Mouse (Mus musculus): ENCODE results near the gene Gramd1b.

Gene Gramd1b

DNA sequence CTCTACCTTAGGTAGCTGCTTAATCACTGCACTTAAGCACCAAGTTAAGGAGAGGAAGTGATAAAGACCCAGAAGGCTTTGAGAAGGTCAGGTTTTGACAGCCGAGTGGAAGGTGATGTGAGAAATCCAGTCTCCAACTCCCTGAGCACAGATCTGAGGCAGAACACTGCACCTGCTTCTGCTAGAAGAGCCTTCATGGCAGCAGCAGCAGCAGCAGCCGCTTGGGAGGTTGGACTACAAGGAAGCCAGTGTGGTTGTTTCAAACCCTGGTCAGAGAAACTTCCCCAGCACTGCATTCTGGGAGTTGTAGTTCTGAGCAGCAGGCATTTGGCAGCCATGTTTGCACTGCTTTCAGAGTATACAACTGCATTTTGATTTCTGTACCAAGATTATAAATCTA is 134.1 kb downstream of the Gramd1b start:
- DNase-seq: peak in 1 of 2 experiments; percentile 59

DNA sequence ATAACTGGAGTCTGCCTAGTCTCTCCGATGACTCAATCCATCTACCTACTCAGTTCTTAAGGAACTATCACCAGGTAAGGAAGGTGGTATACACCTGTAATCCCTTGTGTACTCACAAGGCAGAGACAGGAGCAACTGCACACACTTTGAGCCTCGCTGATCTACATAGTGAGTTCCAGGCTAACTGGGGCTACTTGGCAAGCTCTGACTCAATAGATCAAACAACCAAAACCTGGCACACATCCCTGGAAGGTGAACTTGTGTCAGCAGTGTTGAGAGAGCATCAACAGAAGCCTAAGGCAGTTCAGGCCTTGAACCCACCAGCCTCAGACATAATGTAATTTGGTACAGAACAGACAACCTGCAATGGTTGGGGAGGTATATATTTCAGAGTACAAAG is 135.0 kb downstream of the Gramd1b start:
- no peak for DNase-seq

DNA sequence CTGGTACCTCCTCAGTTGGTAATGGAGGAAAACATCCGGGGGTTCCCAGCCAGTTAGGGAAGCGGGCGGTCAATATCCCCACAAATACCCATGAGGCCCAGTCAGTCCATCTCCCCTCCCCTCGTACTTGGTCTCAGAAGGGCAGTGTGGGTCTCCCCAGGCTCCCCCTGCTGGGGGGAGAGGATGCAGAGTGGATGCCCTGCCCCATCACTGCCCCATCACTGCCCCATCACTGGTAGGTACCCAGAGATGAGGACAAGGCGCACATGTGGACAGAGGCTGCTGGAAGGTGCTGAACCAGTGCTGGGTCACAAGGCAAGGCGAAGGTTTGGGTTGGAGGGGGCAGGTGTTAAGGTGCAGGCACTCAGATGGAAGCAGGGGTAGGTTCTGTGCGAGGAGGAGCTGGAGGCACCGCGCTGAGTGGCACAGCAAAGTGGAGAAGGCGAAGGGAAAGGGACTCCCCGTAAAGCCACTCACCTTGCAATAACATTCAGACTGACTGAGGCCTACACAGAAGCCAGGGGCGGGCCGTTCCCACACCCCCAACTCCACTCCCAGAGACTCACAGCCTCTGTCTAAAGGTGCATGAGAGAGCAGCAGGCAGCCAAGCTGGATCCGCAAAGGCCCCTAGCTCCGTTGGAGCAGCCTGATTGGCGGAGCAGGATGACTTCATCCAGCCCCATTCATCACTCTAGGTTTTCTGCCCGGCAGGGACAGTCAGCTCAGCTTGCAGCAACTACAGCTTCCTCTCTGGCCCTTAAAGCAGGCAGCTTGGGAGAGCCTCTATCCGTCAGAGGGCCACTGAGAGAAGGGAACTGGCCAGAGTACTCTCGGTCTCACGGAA is 139.1 kb downstream of the Gramd1b start:
- DNase-seq: no peak

DNA sequence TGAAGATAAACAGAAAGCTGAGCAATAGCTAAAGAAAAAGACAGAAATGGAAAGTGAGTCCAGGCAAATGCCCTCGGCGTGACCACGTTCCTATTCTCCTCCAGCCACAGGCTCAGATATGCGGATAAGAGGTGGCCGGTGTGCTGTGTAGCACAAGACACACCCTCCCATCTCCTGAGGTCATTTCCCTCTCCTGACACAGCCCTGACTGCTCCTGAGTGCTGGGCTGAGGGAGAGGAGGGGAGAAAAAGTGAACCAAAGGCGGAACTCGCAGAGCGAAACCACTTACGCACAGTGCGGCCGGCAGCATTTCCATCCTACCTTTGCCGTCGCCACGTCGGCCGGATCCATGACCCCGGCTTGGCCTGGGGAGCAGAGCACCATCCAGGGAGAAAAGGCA is 139.8 kb downstream of the Gramd1b start:
- DNase-seq: no peak

DNA sequence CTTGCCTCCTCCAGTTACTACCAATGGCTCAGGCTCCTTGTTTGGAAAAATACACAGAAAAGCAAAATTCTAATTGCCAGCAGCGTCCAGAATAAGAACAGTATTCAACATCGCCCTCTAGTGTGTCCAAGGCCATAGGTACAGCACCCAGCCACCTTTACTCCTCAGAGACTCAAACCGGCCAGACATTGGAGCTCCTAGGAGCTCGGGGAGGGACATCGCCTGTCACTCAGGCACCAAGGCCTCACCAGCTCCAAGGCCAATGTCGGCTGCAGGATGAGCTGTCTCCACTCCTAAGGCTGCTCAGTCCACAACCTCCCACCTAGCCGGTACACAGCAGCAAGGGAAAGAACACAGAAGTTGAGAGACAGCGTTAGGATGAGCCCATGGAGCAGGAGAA is 140.3 kb downstream of the Gramd1b start:
- DNase-seq: peak in 1 of 2 experiments; percentile 44

DNA sequence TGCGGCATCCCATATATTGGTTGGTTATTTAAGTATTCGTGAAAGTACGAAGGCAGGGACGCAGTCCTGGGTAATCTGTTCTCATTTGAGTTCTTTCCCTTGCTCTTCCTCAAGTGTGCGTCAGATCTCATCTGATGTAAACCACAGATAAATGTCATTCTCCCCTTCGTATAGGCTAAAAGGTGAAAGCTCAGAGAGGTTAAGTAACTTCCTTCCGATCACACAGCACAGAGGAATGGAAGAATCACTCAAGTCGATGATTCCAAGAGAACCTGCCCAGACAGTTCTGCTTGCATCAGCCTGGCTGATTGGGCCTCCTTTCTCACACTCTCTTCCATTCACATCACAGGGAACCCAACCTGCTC is 140.8 kb downstream of the Gramd1b start:
- DNase-seq: no peak

DNA sequence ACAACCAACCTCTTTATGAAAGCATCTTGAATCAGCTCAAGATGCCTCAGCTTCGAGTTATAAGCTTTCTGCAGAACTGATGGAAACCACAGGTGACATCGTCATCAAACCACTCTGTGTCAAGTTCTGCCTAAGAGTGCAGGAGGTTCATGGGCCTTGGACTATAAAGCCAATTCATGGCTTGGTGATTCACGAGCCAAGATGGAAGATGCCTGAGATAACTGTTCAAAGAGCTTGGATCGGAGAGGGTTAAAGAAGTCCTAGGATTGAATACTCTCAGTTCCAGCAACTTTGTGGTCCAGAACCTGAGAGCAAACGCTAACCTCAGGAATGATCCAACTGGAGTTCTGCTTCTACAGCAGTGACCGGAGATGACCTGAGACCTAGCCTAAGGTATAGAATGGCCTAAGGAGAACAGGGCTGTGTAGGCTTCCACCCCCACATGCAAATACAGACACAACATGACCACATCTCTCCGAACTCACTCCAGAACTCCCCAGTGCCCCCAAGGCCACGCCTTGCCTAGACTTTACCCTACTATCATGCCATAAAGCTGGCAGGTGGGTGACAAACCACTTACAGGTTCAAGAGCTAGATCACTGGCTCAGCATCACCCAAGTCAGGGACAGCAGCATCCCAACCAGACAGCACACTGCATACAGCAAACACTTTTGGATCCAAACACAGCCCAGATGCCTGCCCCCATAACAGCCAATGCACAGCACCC is 141.4 kb downstream of the Gramd1b start:
- DNase-seq: no peak

DNA sequence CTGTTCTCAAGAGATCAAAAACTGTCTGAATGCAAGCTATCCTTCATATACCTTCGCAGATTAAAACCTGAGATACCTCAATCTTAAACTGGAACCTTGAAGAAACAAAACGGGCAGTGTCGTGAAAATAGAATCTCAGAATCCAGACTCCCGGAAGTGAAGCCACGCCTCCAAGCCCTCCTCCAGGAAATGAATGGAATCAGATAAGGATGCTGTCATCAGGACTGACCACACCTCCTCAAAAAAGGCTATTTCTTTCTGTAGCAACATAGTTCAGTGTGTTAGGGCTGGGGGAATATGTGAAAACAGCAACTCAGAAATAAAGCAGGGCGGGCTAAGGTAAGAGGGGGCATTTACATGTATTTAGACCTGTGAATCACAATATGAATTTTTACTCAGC is 142.0 kb downstream of the Gramd1b start:
- no peak for DNase-seq

DNA sequence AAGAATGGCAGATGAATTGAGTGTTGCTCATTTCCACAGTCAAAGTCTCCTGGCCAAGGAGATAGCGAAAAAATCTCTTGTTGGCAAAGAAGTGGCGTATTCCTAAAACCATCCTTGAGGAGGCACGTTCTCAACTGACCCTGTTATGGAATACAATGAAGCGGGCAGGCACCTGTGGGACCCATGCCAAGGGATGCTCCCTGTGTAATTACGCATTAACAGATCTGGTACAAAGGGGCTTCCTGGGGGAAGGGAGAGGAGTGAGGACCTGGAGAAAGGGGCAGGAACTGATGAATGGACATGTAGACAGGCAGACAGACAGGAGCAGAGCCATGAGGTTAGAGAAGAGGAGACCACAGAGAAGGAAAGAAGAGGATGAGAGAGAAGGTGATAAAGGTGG is 146.4 kb downstream of the Gramd1b start:
- no peak for DNase-seq

DNA sequence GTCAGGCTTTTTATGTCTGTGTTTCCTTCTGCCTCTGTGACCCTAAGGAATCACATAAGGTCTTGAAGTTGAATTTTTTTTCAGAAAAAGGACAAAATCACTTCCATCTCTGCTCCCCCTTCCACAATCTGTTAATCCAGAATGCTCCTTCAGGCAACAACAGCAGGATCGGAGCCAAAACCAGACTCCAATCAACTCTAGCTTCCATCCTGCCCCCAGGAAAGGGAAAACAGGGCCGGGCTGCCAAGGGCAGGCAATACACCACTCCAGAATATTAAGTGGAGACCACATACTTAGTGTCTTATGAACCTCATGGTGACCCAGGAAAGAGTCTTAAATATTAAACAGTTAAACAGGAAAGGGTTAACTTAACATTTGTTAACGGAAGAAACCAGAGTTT is 148.7 kb downstream of the Gramd1b start:
- DNase-seq: no peak

DNA sequence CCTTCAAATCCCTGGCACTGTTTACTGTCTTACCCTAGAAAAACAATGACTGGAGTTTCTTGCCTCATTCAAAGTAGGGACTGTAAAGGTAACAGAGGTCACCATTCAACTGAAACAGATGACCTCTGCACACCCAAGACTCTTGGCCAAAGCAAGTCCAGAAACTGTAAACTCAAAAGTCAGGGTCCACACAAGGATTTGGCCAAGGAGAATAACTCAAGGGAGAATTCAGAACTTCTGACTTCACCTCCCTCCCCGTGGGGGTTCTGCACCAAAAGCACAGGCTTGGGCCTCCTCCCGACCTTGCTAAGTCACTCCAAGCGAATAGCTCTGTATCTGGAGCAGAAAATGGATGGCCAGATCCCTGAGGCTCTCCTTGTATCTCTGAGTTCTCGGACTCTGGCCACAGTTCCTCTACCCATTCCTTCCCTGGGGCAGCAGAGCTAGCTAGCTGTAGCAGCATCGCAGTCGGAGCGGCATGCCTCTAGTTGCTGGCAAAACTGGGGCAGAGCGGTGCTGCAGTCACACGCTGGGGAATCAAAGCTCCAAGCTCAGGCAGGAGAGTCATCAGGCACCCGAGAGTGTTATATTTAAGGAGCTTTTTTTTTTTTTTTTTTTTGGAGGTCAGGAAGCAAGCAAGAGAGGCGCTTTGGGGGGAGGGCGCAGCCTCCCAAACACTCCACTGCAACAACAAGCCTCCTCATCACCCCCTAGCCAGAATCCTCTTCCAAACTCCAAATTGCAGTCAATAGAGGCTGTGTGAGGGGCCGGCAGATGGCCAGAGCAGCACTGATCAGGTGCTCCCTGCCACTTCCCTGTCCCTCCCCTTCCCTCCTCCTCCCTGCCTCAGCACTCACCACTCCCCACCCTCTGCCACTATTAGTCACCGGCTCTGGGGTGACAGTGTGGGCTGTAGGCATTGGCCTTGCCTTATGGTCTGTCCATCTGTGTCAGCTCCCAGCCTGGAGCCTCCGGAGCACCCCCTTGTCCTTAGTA is 149.5 kb downstream of the Gramd1b start:
- DNase-seq: peak in 1 of 2 experiments; percentile 33

DNA sequence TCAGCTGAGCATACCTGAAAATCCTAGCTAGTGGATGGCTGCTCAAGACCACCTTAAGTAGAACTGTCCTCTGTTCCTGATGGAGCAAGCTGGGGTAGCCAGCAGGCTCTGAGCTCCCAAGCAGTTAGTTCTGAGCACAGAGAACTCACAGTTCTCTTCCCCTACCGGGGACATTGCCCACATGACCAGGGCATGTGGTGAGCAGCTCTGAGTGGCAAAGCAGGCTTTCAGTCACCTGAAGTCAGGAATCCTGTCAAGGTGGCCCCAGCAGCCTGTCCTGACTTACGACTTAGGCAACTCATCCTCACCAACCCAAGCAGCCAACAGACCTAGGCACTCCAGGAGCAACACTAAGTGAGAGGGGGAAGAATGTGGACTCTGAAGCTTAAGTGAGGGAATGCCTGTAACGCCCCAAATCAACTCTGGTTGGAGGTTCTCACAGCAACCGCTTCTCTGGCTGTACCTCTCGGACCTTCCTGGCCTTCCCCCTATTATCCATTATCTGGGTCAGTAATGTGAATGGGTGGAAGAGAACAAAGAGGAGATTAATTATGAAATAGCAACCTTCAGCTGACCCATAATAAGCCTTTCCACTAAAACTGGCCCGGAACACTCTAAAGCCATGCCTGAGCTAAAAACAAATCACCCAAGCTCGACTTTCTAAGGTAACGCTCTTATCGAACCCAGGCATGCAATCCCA is 154.3 kb downstream of the Gramd1b start:
- no peak for DNase-seq

DNA sequence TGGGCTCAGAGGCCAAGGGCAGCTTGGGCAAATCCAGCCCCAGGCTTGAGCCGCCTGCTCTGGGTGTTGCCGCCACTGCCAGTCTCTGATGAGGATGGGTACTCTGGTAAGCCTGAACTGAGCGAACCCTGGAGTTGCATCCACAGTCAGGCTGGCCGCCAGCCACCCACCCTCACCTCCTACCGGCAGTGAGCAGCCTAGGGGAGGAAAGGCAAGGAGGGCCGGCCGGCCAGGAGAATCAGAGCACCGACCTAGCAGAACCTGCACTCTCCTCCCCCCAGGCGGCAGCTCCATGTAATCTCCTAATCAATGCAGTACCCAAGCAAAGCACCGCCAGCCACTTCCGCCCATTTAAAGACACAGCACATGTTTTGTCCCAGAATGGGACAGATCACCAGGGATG is 155.0 kb downstream of the Gramd1b start:
- peak; percentile 46 to 63 for DNase-seq

DNA sequence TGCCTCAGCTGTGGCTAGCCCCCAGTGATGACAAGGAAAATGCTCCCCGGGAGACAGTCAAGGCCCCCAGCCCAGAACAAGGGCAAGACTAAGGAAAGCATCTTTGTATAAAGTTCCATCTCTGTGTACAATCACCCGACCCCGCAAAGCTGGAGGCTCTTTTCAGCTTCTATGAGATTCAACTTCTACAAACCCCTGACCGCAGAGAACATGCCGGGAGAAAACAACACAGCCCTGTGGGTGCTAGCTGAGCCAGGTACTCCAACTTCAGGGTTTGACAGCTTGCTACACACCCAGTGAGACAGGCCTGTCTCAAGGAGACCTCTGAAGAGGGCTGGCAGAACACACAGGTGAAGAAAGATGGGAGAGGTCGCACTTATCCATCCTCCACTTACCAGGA is 155.7 kb downstream of the Gramd1b start:
- no peak for DNase-seq

DNA sequence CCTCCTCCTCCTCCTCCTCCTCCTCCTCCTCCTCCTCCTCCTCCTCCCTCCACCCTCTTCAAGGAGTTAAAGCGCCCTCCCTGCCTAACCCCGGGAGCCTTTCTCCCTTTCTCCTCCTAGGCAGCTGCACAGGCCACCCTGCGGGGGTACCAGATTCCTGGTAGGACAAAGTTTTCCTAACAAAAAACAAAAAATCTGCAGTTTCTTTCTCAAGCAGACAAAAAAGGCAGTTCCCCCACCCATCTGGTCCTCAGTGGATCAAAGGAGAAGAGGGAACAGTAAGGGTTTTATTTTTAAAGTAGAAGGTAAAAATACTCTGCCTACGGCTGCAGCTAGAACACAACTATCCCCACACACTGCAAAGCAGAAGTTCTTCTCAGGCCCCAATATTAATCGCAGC is 156.2 kb downstream of the Gramd1b start:
- DNase-seq: no peak

DNA sequence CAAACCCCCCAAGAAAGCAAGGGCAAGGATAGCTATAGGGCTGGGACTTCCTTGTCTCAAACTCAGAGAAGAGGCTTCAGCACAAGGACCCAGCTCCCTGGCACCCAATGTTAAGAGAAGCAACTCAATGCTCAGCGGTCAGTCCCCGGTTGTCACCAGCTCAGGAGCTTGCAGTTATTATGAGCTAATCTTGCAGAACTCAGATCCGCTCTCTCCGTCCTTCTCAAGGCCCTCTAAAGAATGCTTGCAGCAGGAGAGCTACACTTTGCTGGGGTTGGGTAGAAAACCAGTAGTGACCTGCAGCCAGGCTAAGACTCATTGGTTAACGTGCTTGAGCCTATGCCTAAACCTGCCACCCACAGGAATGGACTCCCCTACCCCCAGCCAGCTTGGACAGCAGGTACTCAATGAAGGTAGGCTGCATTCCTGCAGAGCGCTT is 156.6 kb downstream of the Gramd1b start:
- DNase-seq: no peak

DNA sequence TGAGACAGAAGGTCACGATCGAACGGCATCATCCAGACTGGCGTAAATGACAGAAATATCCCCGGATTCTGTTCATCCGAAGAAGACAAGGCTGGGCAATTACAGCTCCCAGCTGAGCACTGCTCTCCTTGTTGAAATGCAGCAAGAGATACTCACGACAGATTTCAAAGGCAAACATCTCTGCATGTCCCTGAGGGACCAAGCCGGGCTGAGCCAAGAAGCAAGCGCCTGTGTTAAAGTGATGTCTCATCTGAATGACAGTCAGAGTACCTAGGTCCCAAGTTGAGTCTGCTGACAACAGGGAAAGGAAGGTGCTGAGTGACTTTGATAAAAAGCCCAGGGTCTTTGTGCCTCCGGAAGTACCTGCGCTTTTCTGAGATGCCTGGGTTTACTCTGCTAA is 157.1 kb downstream of the Gramd1b start:
- no peak for DNase-seq

DNA sequence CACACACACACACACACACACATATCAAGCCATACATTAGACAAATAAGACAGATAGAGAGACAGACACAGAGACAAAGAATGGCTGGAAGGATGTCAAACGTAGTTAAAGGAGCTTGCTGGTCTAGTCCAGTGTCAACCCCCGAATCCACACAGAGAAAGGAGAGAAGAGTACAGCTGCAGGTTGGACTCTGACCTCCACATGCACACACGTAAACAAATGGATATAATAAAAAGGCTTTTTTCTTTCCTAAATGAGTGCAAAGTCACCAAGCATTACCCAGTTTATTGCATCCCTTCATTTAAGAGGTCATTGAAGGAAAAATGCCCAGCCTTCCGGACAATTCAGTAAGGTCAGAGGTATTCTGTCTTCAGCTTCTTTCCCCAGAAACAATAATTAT is 161.0 kb downstream of the Gramd1b start:
- DNase-seq: no peak

DNA sequence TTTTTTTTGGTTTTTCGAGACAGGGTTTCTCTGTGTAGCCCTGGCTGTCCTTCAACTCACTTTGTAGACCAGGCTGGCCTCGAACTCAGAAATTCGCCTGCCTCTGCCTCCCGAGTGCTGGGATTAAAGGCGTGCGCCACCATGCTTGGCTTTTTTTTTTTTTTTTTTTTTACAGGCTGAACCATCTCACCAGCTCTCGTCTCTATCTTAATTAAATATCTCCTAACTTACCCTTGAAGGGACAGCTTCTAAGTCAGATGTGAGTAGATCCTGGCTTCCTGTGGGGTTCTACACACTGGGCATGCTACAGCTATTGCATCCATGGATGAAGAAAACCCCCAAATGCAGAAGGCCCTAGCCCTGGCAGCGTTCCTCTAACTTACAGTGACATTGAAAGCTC is 164.4 kb downstream of the Gramd1b start:
- DNase-seq: no peak

DNA sequence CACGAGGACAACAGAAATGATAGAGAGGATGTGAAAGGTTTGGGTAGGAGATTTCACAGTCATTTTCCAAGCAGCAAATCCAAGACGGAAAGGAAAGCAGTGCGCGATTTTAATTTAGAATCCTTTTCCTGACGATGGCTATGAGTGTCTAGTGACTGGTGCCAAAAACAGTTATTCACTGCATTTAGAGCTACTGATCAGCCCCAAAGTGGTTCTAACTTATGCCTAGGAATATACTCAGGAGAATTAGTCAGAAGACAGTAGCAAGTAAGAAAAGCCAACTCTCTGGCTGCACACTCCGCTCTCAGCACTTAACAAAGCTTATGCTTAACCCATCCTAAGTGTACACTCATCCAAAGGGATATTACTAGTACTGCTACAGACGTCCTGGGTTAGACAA is 166.9 kb downstream of the Gramd1b start:
- no peak for DNase-seq

DNA sequence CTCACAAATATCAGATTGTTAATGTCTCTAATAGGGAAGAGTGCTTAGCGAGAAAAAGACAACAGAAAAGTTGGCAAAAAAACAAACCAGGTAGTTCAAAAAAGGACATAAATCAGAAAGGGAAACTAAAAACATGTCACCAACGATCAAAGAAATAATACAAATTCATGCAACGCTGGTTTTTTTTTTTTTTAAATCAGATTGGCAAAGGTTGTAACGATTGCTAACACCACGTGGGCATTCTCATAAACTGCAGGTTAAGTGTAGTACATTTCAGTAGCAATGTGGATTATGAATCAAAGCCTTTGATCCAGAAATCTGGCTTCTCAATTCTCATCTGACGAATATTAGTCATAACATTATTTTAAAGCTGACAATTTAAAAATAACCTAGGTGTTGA is 169.2 kb downstream of the Gramd1b start:
- DNase-seq: no peak

DNA sequence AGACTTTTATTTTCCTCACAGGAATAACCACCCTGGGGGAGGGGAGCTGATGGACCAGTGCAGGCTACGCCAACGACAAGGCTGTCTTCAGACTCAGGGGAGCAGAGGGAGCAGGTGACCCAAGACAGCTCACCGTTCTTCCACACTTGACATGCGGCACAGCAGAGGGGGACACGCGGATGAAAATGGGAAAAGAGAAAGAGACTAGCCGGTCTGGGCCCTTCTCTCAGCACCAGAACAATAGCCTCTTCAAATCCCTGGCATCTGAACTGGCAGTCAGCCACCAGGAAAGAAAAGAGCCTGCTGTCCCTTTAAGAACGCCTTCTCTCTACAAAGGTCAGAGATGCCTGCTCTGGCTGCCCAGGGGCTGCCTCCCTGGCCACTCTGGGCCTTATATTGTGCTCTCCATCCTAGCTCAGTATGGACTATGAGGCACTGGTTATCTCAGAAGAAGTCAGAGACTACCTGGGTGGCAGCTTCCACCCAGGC is 172.7 kb downstream of the Gramd1b start:
- no peak for DNase-seq

All from kidney, adult 8-10 months (tissue).